Mouse (Mus musculus) telencephalon, adult 2 months (tissue): ENCODE data around the gene Ctbp2.

Experiments used
- DNase-seq: peaks from one replicate; pipeline ENCODE4 v3.0.0-alpha.2; 2011; ENCODE audit warnings: low read depth, low spot score

Gene Ctbp2

GRCm38 (mm10) chr7:133008663-133009062 is 115.5 kb downstream of the Ctbp2 start:
- no peak for DNase-seq

DNA sequence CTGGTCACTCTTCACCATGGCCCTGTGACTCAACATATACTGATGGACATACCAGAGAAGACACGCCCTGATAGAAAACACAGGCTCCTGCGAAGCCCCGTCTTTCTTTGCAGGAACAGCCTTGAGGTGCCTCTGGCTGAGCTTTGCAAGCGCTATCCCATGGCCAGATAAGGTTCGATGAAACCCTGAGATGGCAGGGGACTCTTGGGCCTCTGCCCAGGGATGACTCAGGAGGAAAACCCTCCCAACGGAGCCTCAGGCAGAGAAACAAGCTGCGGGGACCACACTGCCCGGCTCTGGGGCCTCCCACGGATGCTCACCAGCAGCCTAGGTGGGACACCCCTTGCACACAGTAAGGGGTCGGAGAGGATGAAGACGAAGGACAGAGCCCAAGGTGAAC is 116.8 kb downstream of the Ctbp2 start:
- no peak for DNase-seq

- DNase-seq, result no peak
Measured at GRCm38 (mm10) chr7:133005772-133006171, 118.4 kb downstream of the Ctbp2 start.

DNA sequence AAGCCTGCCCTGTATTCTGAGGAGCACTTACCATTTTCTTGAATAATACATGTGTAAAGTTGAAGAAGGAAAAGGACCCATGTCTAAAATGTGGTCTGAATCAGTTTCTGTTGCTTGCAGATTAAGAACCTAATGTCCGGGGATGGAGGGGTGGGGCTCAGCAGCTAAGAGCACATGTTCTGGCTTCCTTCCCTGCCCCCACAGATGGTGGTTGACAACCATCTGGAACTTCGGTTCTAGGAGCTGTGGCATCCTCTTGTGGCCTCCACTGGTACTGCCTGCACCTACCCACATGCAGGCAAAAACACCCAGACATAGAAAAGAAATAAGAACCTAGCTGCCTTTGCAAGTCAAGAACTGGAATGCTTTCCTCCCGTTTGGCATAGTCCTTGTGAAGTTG is 120.7 kb downstream of the Ctbp2 start:
- DNase-seq, result peak; percentile 85

DNA sequence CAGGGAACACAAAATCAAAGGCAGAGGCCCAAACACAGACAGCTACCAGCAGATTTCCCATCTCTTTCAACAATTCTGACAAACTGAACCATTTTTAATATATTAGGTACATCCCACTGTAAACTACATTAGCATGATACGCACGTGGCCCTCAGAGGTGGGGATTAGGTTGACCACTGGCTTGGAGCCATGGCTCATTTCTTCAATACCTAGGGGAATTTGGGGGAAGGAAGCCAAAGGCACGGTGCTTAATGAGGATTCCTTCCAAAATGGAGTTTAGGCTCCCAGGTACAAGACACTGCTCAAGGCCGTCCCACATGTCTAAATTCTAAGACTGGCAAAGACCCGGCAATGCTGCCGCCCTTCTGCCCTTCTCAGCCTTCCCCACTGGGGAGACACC is 121.9 kb downstream of the Ctbp2 start:
- no peak for DNase-seq

DNA sequence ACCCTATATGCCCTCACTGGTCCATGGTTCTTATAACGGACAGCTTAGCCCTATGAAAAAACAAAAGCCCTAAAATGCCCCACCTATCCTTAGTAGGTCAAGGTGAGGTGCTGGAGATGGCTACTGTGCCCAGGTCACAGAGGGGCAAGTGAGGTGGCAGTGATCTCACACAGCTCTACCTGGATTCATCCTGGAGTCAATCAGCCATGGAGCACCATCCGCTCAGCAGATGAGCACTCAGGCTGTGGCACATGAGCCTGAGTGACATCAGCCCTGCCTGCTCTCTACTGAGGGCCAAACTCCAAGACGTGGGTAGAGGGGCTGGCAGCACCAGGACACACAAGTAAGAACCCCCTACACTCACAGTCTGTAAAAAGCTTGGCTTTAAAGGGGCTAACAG is 122.8 kb downstream of the Ctbp2 start:
- DNase-seq, result no peak

DNA sequence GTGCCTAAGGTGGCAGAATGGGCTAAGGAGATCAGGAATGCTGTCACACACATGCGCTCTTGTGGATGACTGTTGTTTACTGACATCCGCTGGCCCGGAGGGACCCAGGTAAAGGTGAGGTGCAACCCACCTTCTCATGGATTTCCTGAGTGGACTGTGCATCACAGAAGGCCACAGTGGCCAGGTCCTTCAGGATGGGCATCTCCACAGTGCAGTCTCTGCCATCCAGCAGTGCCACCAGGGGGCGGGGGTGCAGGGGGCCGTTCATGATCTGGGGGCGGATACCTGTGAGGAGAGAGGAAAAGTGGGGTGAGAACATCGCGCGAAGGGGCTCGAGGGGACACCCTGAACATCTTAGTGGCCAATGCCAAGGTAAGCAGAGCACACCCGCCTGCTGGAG is 125.1 kb downstream of the Ctbp2 start:
- no peak for DNase-seq

DNA sequence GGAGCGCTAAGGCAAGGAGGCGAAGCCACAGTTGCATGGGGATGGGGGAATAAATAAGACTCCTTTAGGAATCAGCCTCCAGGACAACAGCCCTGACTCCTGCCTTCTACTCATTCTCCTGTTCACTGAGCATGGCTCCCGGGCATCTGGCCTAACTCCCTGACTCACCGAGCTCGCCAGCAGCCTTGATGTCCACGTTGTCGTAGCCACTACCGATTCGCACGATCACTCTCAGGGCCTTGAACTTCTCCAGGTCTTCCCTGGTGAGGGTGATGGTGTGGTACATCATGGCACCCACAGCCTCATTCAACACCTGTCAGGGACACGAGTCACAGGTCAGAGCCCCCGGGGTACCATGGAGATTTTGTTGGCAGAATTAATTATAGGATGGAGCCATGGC is 125.5 kb downstream of the Ctbp2 start:
- DNase-seq, result no peak

DNA sequence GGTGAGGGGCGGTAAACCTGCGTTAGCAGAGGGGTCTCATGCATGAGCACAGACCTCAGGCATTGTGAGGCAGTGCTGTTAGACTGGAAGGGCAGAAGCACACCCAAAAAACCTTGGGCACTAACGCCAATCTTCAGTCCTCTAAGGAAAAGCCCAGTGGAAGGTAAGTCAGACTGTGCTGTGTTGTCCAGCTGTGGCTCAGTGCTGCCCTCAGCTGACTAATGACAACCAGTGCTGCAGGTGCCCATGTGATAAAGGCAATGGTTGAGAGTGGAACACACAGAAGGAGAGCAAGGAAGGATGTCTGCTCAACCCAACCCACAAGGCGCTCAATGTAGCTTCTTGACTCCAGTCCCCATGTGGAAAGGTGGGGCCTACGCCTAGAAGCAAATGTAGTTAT is 127.8 kb downstream of the Ctbp2 start:
- no peak for DNase-seq

- DNase-seq, result no peak
Measured at GRCm38 (mm10) chr7:132994628-132995191, 129.4 kb downstream of the Ctbp2 start.

- no peak for DNase-seq
Measured at GRCm38 (mm10) chr7:132994120-132994519, 130.0 kb downstream of the Ctbp2 start.

GRCm38 (mm10) chr7:132992967-132993615 is 131.1 kb downstream of the Ctbp2 start:
- DNase-seq, result no peak

DNA sequence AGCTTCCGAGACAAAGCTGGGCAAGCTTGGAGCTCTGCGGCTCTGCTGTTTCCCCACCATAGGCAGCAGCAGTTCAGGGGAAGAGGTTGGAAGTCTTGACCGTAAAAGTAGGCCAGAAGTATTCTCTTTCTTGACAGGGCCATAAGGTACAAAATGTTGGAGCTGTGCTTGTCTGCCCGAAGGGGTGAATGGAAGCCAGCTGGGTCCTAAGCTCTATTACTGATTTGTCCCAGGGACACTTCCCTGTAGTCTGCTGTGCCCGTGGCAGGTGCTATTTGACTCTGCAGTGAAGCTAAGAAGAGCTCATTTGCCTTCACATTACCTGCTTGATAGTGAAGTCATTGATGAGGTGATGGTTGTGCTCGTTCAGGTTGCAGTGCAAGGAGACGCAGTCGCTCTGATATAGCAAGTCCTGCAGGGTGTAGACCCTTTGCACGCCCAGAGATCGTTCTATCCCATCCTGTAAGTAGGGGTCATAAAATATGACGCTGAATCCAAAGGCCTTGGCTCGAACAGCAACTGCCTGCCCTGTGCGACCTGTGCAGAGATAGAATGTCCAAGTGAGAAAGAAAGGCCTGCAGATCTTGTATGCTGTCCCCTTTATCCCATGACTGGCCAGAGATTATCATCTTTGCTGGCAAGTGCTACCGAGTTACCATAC is 132.8 kb downstream of the Ctbp2 start:
- no peak for DNase-seq

DNA sequence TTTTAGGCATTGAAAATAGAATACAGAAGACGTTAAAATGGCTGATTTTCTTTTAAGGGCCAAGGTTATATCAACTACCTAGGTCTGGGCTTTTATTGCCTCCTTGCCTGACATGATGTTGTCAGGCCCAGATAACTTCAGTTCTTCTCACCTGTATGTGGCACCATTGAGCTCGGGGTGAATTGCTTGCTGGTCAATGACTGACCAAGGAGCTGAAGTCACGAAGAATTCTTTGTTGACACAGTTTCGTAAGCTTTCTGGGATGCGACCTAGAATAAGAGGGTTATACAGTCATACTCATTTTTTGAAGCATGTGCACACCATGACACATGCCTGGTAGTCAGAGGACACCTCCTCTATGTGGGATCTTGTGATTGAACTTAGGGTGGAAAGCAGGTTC is 134.3 kb downstream of the Ctbp2 start:
- DNase-seq, result no peak

DNA sequence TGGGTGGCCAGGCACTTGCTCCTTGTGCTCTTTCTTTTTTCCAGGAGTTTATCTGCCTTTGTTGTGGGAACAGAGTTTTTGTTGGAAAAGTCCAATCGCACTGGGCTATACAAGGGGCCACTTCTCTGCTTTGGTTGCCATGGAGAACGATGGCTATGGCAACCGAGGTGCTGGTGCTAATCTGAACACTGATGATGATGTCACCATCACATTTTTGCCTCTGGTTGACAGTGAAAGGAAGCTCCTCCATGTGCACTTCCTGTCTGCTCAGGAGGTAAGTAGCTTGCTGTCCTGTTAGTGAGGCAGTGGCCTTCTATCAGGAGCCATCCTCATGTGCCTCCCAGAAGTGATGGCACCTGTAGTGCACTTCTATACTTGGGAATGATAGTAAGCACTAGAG is 141.5 kb downstream of the Ctbp2 start:
- no peak for DNase-seq

GRCm38 (mm10) chr7:132977981-132978380 is 146.2 kb downstream of the Ctbp2 start:
- no peak for DNase-seq

DNA sequence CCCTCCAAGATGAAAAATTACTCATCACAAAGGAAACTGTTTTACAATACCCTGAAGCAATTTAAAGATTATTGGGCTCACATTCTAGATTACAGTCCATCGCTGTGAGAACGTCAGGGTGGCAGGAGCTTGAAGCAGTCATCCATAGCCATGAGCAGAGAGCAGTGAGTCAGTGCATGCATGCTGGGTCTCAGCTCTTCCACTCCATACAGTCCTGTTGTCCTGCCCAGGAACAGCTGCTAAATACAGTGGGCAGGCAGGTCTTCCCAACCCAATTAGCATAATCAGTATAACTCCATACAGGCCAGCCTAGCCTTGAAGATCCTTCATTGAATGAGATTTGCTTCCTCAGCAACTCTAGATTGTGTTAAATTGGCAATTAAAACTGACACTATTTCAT is 148.1 kb downstream of the Ctbp2 start:
- no peak for DNase-seq

- DNase-seq, result no peak
Measured at GRCm38 (mm10) chr7:132972079-132972478, 152.1 kb downstream of the Ctbp2 start.

DNA sequence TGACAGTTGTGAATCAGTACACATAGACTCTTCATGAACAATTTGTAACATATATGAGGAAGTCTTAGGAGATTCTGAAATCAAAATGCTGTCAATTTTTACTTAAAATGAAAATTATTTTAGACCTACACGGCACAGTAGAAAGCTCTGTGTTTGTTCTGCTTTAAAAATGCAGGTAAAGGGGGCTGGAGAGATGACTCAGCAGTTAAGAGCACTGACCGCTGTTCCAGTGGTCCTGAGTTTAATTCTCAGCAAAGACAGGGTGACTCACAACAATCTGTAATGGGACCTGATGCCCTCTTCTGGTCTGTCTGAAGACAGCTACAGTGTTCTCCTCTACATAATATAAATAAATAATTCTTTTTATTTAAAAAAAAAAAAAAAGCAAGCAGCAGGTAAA is 158.4 kb downstream of the Ctbp2 start:
- no peak for DNase-seq

- no peak for DNase-seq
Measured at GRCm38 (mm10) chr7:132964395-132964794, 159.8 kb downstream of the Ctbp2 start.

DNA sequence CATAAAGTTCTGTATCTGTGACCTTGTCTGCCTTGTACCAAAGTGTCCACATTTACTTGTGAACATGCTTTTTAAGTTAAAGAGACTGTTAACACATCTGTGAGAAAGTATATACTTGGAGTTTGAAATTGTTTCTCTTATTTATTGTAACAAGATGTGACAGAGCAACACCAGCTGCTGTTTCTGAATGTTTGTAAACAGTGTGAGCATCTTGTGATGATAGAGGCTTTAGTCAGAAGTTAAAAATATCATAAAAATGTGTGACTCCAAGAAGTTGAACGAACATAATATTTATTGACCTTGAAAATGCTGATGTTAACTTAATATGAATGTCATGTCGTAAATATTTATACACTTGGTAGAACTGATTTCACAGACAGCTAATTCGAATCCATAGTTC is 173.5 kb downstream of the Ctbp2 start:
- DNase-seq, result no peak

DNA sequence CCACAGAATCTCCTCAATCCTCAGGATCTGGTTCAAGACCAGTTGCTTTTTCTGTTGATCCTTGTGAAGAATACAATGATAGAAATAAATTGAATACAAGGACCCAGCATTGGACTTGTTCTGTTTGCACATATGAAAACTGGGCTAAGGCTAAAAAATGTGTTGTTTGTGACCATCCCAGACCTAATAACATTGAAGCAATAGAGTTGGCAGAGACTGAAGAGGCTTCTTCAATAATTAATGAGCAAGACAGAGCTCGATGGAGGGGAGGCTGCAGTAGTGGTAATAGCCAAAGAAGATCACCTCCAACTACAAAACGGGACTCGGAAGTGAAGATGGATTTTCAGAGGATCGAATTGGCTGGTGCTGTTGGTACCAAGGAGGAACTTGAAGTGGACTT is 174.2 kb downstream of the Ctbp2 start:
- DNase-seq, result no peak

- DNase-seq, result no peak
Measured at GRCm38 (mm10) chr7:132940569-132940968, 183.6 kb downstream of the Ctbp2 start.
